Mouse (Mus musculus) erythroblast, embryonic 14.5 days (primary cell): ENCODE results near the gene Rab2b.

Experiments
- GATA1 ChIP-seq: IDR thresholded peaks from 2 replicates; pipeline ENCODE4 v1.6.1; 2012; ENCODE audit warnings: low read length, inconsistent platforms, mixed read lengths
- TAL1 ChIP-seq: IDR thresholded peaks from 3 replicates; pipeline ENCODE4 v1.6.1; 2012; ENCODE audit warnings: low read length, inconsistent platforms, mixed read lengths

DNA sequence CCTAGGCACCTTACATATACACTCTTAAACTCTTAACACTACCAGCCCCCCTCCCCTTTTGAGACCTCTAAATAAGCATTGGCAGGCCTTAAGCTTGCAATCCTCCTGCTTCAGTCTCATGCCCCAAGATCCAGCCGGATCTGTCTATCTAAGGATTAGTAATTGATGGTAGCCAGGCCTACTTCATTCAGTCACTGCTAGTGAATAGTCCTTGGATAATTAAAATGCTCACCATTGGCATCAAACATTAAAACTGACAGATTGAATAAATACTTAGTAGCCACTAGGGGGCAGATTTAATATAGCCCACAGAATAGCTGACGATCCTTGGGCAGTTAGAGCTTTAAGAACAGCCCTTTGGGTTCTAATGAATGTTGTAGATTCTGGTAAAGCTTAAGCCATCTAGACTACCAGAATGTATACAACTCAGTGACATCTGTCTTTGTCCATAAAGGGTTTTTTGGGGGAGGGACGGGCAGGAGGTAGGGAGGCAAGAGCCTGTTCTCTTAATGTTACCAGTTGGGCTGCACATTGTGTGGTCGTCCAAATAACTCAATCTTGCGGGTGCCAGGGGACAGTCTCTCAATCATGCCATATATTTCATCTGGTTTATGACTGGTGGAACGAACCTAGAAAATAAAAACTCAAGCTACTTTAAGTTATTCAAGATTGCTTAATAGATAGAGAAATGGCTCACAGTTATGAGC is 16.4 kb upstream of the Rab2b start:
- TF ChIP-seq TAL1 (no peak), GATA1 (no peak)
